Comparison of ENCODE assay signal across 9 mouse cellular contexts in the genomic region with DNA sequence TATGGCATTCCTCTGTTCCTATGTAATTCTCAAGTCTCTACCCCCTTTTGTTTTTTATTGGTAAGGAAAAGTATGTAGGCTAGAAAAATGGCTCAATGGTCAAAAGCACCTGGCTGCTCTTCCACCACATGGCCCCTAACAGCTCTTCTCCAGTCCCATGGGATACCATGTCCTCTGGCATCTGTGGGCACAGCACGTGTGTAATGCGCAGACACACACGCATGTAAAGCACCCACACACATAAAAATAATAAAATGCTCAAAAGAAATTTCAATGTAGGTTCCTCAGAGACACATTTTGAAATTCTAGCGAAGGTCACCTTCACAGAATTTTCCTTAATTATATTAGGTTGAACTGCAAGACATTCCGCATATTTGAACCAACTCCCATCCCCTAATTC. TPM values are rescaled to one million over a fixed set of nuclear protein-coding genes. Genes with fewer than 3 reads are reported as not detected.
A peak's percentile ranks its signal among the peaks of the same experiment; 100 is the strongest.
DNase-seq lines count a peak whose midpoint lies in the region; ATAC-seq and TF ChIP-seq lines count a peak whose summit lies in the region.
"Had no signal": no experiment of that assay in that cellular context is flagged by ENCODE, and none has a peak within 500 bp of the region (broad histone marks: within the 10 kb centered on the region; RNA-seq: fewer than 3 reads in every experiment).

No protein-coding gene starts in this region.

- DNase-seq in heart, postnatal 14 days = no peak
- no peak for DNase-seq in forebrain, postnatal 0 days
- no peak for DNase-seq in urinary bladder, adult 2 months (ENCODE audit: low spot score)
- DNase-seq in frontal cortex, postnatal 25 days (ENCODE audit: low spot score in 2 of 2) = no peak
- DNase-seq in right cerebral cortex, postnatal 14 days = no peak
- DNase-seq: gastrocnemius, postnatal 10 days had no signal

- H3K79me2 ChIP-seq in macrophage (ENCODE audit: inconsistent target) = peaks cover 56% of the 10 kb centered on the region

- 87% methylated on average over 5 of the region's 5 CpGs for WGBS in heart, embryonic 11.5 days (ENCODE audit: insufficient replicate concordance)
- WGBS in forebrain, postnatal 0 days = 95% methylated on average over 5 of the region's 5 CpGs
- WGBS in macrophage (ENCODE audit: missing documents) = 89% methylated on average over 5 of the region's 5 CpGs

- no peak for TF ChIP-seq POLR2A in ES-Bruce4 (IDR thresholded peaks at IDR 0.05; ENCODE audit: insufficient read depth, low read length)

- no peaks in the 10 kb centered on the region for H3K9me3 ChIP-seq in heart, embryonic 11.5 days (replicated peaks; ENCODE audit: control insufficient read depth, low read length)
- no peaks in the 10 kb centered on the region for H3K9me3 ChIP-seq in ES-Bruce4 (replicated peaks; ENCODE audit: control insufficient read depth, insufficient read depth, low read length, poor library complexity, severe bottlenecking)
- no peaks in the 10 kb centered on the region for H3K9me3 ChIP-seq in forebrain, postnatal 0 days (ENCODE audit: low read length)

- no peak for TF ChIP-seq CTCF in ES-Bruce4 (IDR thresholded peaks at IDR 0.05; ENCODE audit: low read depth, low read length)
- no peak for TF ChIP-seq CTCF in forebrain, postnatal 0 days (IDR thresholded peaks at IDR 0.05; ENCODE audit: low read depth)

- no peaks in the 10 kb centered on the region for H3K27me3 ChIP-seq in heart, embryonic 11.5 days (ENCODE audit: control insufficient read depth, insufficient read depth, low read length)
- H3K27me3 ChIP-seq in ES-Bruce4 (ENCODE audit: control insufficient read depth, insufficient read depth, low read length, poor library complexity, severe bottlenecking) = no peaks in the 10 kb centered on the region
- H3K27me3 ChIP-seq in forebrain, postnatal 0 days (ENCODE audit: insufficient read depth, low read length) = no peaks in the 10 kb centered on the region

- H3K4me3 ChIP-seq in heart, embryonic 11.5 days (ENCODE audit: low read depth, low read length) = peak overlapping the region; percentile 81
- H3K4me3 ChIP-seq in ES-Bruce4 (ENCODE audit: low read depth, low read length) (peak overlapping the region; percentile 97), macrophage (ENCODE audit: inconsistent target) (peak overlapping the region; percentile 67)
- H3K4me3 ChIP-seq in forebrain, postnatal 0 days (ENCODE audit: low read depth, low read length) = peak overlapping the region; percentile 75

- H3K4me2 ChIP-seq in heart, embryonic 11.5 days = peak overlapping the region; percentile 97
- peak overlapping the region; percentile 85 for H3K4me2 ChIP-seq in forebrain, postnatal 0 days (ENCODE audit: low read depth)

- no peak overlapping the region for H3K27ac ChIP-seq in heart, embryonic 11.5 days (ENCODE audit: low read depth, low read length)
- peak overlapping the region; percentile 88; the same call in 1 of the 2 replicates for H3K27ac ChIP-seq in ES-Bruce4 (ENCODE audit: insufficient read depth, low read length)
- no peak overlapping the region for H3K27ac ChIP-seq in forebrain, postnatal 0 days (ENCODE audit: low read depth, low read length)
- peak overlapping the region; percentile 82 for H3K27ac ChIP-seq in macrophage

- intact Hi-C loops in heart, postnatal 14 days (cut with DNase I) = loop anchor here (2.0 kb wide), 1 partner anchor 15 kb away; no protein-coding TSS in a partner anchor

- peaks cover 7% of the 10 kb centered on the region for H3K36me3 ChIP-seq in heart, embryonic 11.5 days (ENCODE audit: control insufficient read depth, insufficient read depth, low read length)
- H3K36me3 ChIP-seq in ES-Bruce4 (ENCODE audit: control insufficient read depth, insufficient read depth, low read length, poor library complexity, severe bottlenecking) (peaks cover 7% of the 10 kb centered on the region), macrophage (ENCODE audit: inconsistent target) (peaks cover 33% of the 10 kb centered on the region; the same call in 1 of the 2 replicates)
- peaks cover 27% of the 10 kb centered on the region for H3K36me3 ChIP-seq in forebrain, postnatal 0 days (ENCODE audit: insufficient read depth)

- no peak for ATAC-seq in heart, embryonic 11.5 days (replicated peaks; ENCODE audit: insufficient number of reproducible peaks, low FRiP score, low TSS enrichment)
- ATAC-seq in forebrain, postnatal 0 days = no peak

- H3K9ac ChIP-seq in heart, embryonic 11.5 days (ENCODE audit: low read depth, low read length) = peak overlapping the region; percentile 97
- peak overlapping the region; percentile 83 for H3K9ac ChIP-seq in ES-Bruce4 (ENCODE audit: low read depth, poor library complexity, severe bottlenecking)
- H3K9ac ChIP-seq in forebrain, postnatal 0 days = peak overlapping the region; percentile 85

- peaks cover 7% of the 10 kb centered on the region for H3K4me1 ChIP-seq in heart, embryonic 11.5 days (ENCODE audit: control insufficient read depth, insufficient read depth, low read length)
- H3K4me1 ChIP-seq in ES-Bruce4 (ENCODE audit: control insufficient read depth, insufficient read depth, low read length) = no peaks in the 10 kb centered on the region
- peaks cover 6% of the 10 kb centered on the region; the same call in 1 of the 2 replicates for H3K4me1 ChIP-seq in forebrain, postnatal 0 days (ENCODE audit: insufficient read depth)

- TF ChIP-seq EP300 in ES-Bruce4 (IDR thresholded peaks at IDR 0.05; ENCODE audit: insufficient read depth, low read depth, low read length) = no peak

RNA-seq across cellular contexts. Expression of a gene that starts 1.4 kb away (rescaled TPM):
- polyA plus RNA-seq in heart, embryonic 11.5 days (2014; fragmentation: Nextera tagmentation; extraction: Ambion mirVana) = 32.3 and 35.2 TPM in 2 replicates
- total RNA-seq in heart, postnatal 14 days (2021) = 10 to 100 TPM; 30.0 to 33.1 TPM
- polyA plus RNA-seq in ES-Bruce4 (2011; ENCODE audit: insufficient read depth, insufficient read length, low read depth, missing spikeins) = 19.5 and 24.0 TPM in 2 replicates
- total RNA-seq in forebrain, postnatal 0 days (2014; rRNA removed) = 30.3 and 31.4 TPM in 2 replicates
- polyA plus RNA-seq in forebrain, postnatal 0 days (2015; fragmentation: Nextera tagmentation; extraction: Ambion mirVana) = 42.6 TPM in 2 replicates
- 10 to 100 TPM in 25 of 26 experiments, 1 to 10 TPM in 1; 9.7 to 32.6 (median 21.1) TPM for total RNA-seq in macrophage (2018; cell fraction: chromatin; rRNA removed)
- 10 to 100 TPM; 31.0 to 53.9 (median 46.9) TPM for total RNA-seq in macrophage (2018; cell fraction: cytosol; rRNA removed)
- total RNA-seq in macrophage (2018; cell fraction: nucleus; rRNA removed) = 10 to 100 TPM; 13.2 to 33.4 (median 23.6) TPM
- polyA plus RNA-seq in macrophage (2018) = 42.0 to 57.3 TPM (median 42.9 TPM) in 3 replicates
- 33.4 and 43.0 TPM in 2 replicates for polyA plus RNA-seq in urinary bladder, adult 2 months (2012; rRNA removed)

RNA-seq across cellular contexts. Expression of a gene that starts 17.6 kb away (rescaled TPM):
- polyA plus RNA-seq in heart, embryonic 11.5 days (2014; fragmentation: Nextera tagmentation; extraction: Ambion mirVana) = 28.9 and 45.4 TPM in 2 replicates
- total RNA-seq in heart, postnatal 14 days (2021) = 10 to 100 TPM; 43.1 to 44.9 TPM
- polyA plus RNA-seq in ES-Bruce4 (2011; ENCODE audit: insufficient read depth, insufficient read length, low read depth, missing spikeins) (84.9 and 86.6 TPM in 2 replicates), macrophage (2018) (46.1 to 52.8 TPM (median 52.5 TPM) in 3 replicates)
- total RNA-seq in forebrain, postnatal 0 days (2014; rRNA removed) = 44.4 and 51.6 TPM in 2 replicates
- polyA plus RNA-seq in forebrain, postnatal 0 days (2015; fragmentation: Nextera tagmentation; extraction: Ambion mirVana) = 11.1 and 15.0 TPM in 2 replicates
- total RNA-seq in macrophage (2018; cell fraction: chromatin; rRNA removed) = 100 to 1,000 TPM in 24 of 26 experiments, 10 to 100 TPM in 2; 69.9 to 468 (median 267) TPM
- 10 to 100 TPM; 22.7 to 83.7 (median 56.2) TPM for total RNA-seq in macrophage (2018; cell fraction: cytosol; rRNA removed)
- 100 to 1,000 TPM in 18 of 26 experiments, 10 to 100 TPM in 8; 48.3 to 219 (median 142) TPM for total RNA-seq in macrophage (2018; cell fraction: nucleus; rRNA removed)
- 33.2 and 41.7 TPM in 2 replicates for polyA plus RNA-seq in urinary bladder, adult 2 months (2012; rRNA removed)

RNA-seq across cellular contexts. Expression of a gene that starts 20.0 kb away (rescaled TPM):
- 20.0 and 21.3 TPM in 2 replicates for polyA plus RNA-seq in heart, embryonic 11.5 days (2014; fragmentation: Nextera tagmentation; extraction: Ambion mirVana)
- total RNA-seq in heart, postnatal 14 days (2021) = 10 to 100 TPM; 12.3 to 13.5 TPM
- polyA plus RNA-seq in ES-Bruce4 (2011; ENCODE audit: insufficient read depth, insufficient read length, low read depth, missing spikeins) (28.2 and 32.4 TPM in 2 replicates), macrophage (2018) (2.9 to 5.8 TPM (median 3.4 TPM) in 3 replicates)
- 13.5 and 35.2 TPM in 2 replicates for total RNA-seq in forebrain, postnatal 0 days (2014; rRNA removed)
- polyA plus RNA-seq in forebrain, postnatal 0 days (2015; fragmentation: Nextera tagmentation; extraction: Ambion mirVana) = 9.2 and 12.0 TPM in 2 replicates
- 10 to 100 TPM in 4 of 26 experiments, 1 to 10 TPM in 17, under 1 TPM in 5; 0.29 to 13.0 (median 4.5) TPM for total RNA-seq in macrophage (2018; cell fraction: chromatin; rRNA removed)
- 1 to 10 TPM; 1.7 to 5.5 (median 3.9) TPM for total RNA-seq in macrophage (2018; cell fraction: cytosol; rRNA removed)
- 10 to 100 TPM in 2 of 26 experiments, 1 to 10 TPM in 23, under 1 TPM in 1; 0.79 to 14.6 (median 4.3) TPM for total RNA-seq in macrophage (2018; cell fraction: nucleus; rRNA removed)
- 7.2 and 9.7 TPM in 2 replicates for polyA plus RNA-seq in urinary bladder, adult 2 months (2012; rRNA removed)

Comparison
In these comparisons a context has a peak if more than half of its experiments do, and no peak if none do; other contexts are left out.
1. H3K27ac ChIP-seq: peak in ES-Bruce4 (single experiment) and macrophage (single experiment); none in heart, embryonic 11.5 days (single experiment) and forebrain, postnatal 0 days (single experiment).
2. Peak in every context shown above with its lines, with median percentiles within 50 percentile points of each other: H3K4me3 ChIP-seq and H3K9ac ChIP-seq.